Mouse (Mus musculus) bone marrow, adult 2 months (tissue): ENCODE measurements around the gene Sh3pxd2a.
A peak's percentile ranks its signal among the peaks of the same experiment; 100 is the strongest.

Experiments
- CTCF ChIP-seq: fragments of 200-500 bp; IDR thresholded peaks from 2 replicates; pipeline ENCODE4 v1.5.1; 2011; ENCODE audit warnings: low read length, control low read depth; ENCODE audit not compliant: control insufficient read depth, insufficient read depth
- POLR2A ChIP-seq: fragments of 200-500 bp; IDR thresholded peaks from 2 replicates; pipeline ENCODE4 v1.6.1; 2011; ENCODE audit warnings: low read depth, mild to moderate bottlenecking, control low read depth, low read length, borderline replicate concordance; ENCODE audit not compliant: control insufficient read depth

DNA sequence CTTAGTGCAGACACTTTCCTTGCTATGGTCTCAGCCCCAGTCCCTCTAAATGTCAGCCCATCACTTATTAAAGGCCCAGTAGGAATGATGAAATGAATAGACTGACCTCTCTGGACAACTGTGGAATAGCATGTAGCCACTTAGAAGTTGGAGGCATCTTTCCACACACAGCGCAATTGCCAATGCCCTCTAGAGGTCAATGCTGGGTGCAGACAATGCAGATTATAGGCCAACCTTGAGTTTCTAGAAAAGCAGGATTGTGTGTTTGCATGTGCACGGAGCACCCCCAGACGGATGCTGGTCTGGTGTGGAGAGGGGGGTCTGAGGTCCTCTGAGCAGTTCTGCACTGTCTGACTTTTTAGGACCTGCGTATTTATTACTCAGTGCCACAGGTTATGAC, 39.4 kb upstream of the Sh3pxd2a start:
- TF ChIP-seq CTCF (peak; percentile 40; the same call in 1 of the 2 replicates), POLR2A (no peak)
